Mouse (Mus musculus) macrophage (primary cell): Measurements from ENCODE around the gene Cd109. TPM values are rescaled to one million over a fixed set of nuclear protein-coding genes. Genes with fewer than 3 reads are reported as not detected.

Experiments
- H3K27ac ChIP-seq: fragments of 350-480 bp; formaldehyde crosslinking; 2 replicates; pipeline ENCODE4 v1.9.0; 2021
- H3K36me3 ChIP-seq: fragments of 350-480 bp; formaldehyde crosslinking; 2 replicates; pipeline ENCODE4 v1.9.0; 2021; ENCODE audit errors: inconsistent target
- H3K4me3 ChIP-seq: fragments of 350-480 bp; formaldehyde crosslinking; 2 replicates; pipeline ENCODE4 v1.9.0; 2021; ENCODE audit errors: inconsistent target
- H3K79me2 ChIP-seq: fragments of 350-480 bp; formaldehyde crosslinking; 2 replicates; pipeline ENCODE4 v1.9.0; 2021; ENCODE audit errors: inconsistent target
- WGBS: methylation state at CpG from one replicate; pipeline ENCODE4 v1.1.7; 2026; ENCODE audit warnings: inconsistent platforms; ENCODE audit not compliant: missing documents; 5-methylcytosine and 5-hydroxymethylcytosine counted together
- polyA plus RNA-seq: library from polyadenylated mRNA; stranded (reverse); fragments of 250-400 nt; gene quantifications from 3 replicates; pipeline ENCODE4 v1.2.4, GENCODE M21; 2018; ENCODE audit warnings: inconsistent platforms

Gene Cd109
- polyA plus RNA-seq, 1 experiment from 2014 or later: 4.9 TPM

GRCm38 (mm10) chr9:78702509-78703239 is 87.3 kb downstream of the Cd109 start:
- Histone ChIP-seq H3K27ac (no peak overlapping the region), H3K79me2 (no peaks in the 10 kb centered on the region), H3K36me3 (no peaks in the 10 kb centered on the region), H3K4me3 (no peak overlapping the region)
- 91% methylated on average over 12 of the region's 12 CpGs for WGBS

- Histone ChIP-seq H3K36me3 (no peaks in the 10 kb centered on the region), H3K79me2 (no peaks in the 10 kb centered on the region), H3K4me3 (no peak overlapping the region), H3K27ac (no peak overlapping the region)
- WGBS: 88% methylated on average over 6 of the region's 6 CpGs
Measured at GRCm38 (mm10) chr9:78720888-78721798, 105.8 kb downstream of the Cd109 start.

GRCm38 (mm10) chr9:78731931-78732330 is 116.6 kb downstream of the Cd109 start:
- Histone ChIP-seq H3K79me2 (no peaks in the 10 kb centered on the region), H3K36me3 (no peaks in the 10 kb centered on the region), H3K4me3 (no peak overlapping the region), H3K27ac (no peak overlapping the region)
- WGBS: 91% methylated on average over 6 of the region's 6 CpGs

DNA sequence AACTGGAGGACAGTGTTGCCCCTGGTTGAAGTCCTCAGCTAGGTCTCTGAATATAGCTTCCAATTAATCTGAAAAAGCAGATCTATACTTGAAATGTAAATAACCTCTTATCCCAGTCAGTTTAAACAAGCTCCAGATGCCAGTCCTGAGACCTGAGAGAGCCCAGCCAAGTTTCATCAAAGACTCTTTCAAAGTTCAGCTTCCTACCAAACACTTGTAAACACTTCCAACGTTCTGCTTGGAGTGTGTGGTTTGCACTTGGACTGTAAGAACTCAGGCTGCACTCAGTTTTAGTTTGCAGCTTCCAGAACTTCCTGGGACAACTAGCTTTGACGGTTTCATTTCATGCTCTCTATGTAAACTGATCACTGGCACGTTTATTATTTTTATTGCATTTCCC is 120.2 kb downstream of the Cd109 start:
- H3K4me3 ChIP-seq: no peak overlapping the region
- H3K36me3 ChIP-seq: no peaks in the 10 kb centered on the region
- H3K27ac ChIP-seq: no peak overlapping the region
- no peaks in the 10 kb centered on the region for H3K79me2 ChIP-seq
- WGBS: 59% methylated on average over 3 of the region's 3 CpGs

- Histone ChIP-seq H3K36me3 (no peaks in the 10 kb centered on the region), H3K79me2 (no peaks in the 10 kb centered on the region), H3K27ac (no peak overlapping the region), H3K4me3 (no peak overlapping the region)
- 82% methylated on average over 3 of the region's 3 CpGs for WGBS
Measured at GRCm38 (mm10) chr9:78742012-78742411, 126.7 kb downstream of the Cd109 start.

GRCm38 (mm10) chr9:78750246-78750645 is 134.9 kb downstream of the Cd109 start:
- H3K27ac ChIP-seq: no peak overlapping the region
- no peaks in the 10 kb centered on the region for H3K36me3 ChIP-seq
- H3K4me3 ChIP-seq: no peak overlapping the region
- WGBS: 74% methylated on average over 3 of the region's 3 CpGs
- no peaks in the 10 kb centered on the region for H3K79me2 ChIP-seq

Other genes with a start within 250 kb of the Cd109 start
- gene Dppa5a, start 247.4 kb upstream of the Cd109 start, polyA plus RNA-seq: not detected in 3 replicates
- gene Ooep, start 236.8 kb upstream of the Cd109 start, polyA plus RNA-seq: not detected in 3 replicates
- gene Ddx43, start 219.8 kb upstream of the Cd109 start, polyA plus RNA-seq: not detected in 3 replicates
- 7.4 to 14.0 TPM (median 7.6 TPM) in 3 replicates for gene Cgas, start 172.3 kb upstream of the Cd109 start, polyA plus RNA-seq
- gene Mto1, start 167.3 kb upstream of the Cd109 start, polyA plus RNA-seq: 14.3 to 17.0 TPM (median 16.3 TPM) in 3 replicates
- gene Gm17324, start 166.8 kb upstream of the Cd109 start, polyA plus RNA-seq: not detected in 3 replicates
- 6,779 to 7,082 TPM (median 6,969 TPM) in 3 replicates for gene Eef1a1, start 126.4 kb upstream of the Cd109 start, polyA plus RNA-seq
- 35.7 to 56.6 TPM (median 55.8 TPM) in 3 replicates for gene Slc17a5, start 27.5 kb upstream of the Cd109 start, polyA plus RNA-seq